Mouse (Mus musculus) adrenal gland, postnatal 0 days (tissue): ENCODE results near the gene Olfr583. TPM values are rescaled to one million over a fixed set of nuclear protein-coding genes. Genes with fewer than 3 reads are reported as not detected.

Experiments
- polyA plus RNA-seq: library from polyadenylated mRNA; unstranded; fragments of >200 nt; fragmentation: Nextera tagmentation; extraction: Ambion mirVana; gene quantifications from 2 replicates; pipeline ENCODE4 v1.2.1, GENCODE M21; 2015

Gene Olfr583
- not detected in 2 replicates for polyA plus RNA-seq

GRCm38 (mm10) chr7:103051000-103051399, at the start of gene Olfr583:
Gene Olfr583 (plus strand): TSS chr7:103051300.

GRCm38 (mm10) chr7:103037724-103038123, 13.4 kb upstream of the Olfr583 start, which contains the start of gene Olfr582:
Gene Olfr582 (plus strand): TSS chr7:103038024.

GRCm38 (mm10) chr7:103081585-103081984, 30.5 kb downstream of the Olfr583 start, which contains the start of gene Olfr584:
Gene Olfr584 (plus strand): TSS chr7:103081885.

GRCm38 (mm10) chr7:103097420-103097819, 46.3 kb downstream of the Olfr583 start, which contains the start of gene Olfr585:
Gene Olfr585 (plus strand): TSS chr7:103097720.

Other genes with a start within 250 kb of the Olfr583 start
- not detected in 2 replicates for gene Olfr564, start 247.8 kb upstream of the Olfr583 start, polyA plus RNA-seq
- not detected in 2 replicates for gene Olfr566, start 192.5 kb upstream of the Olfr583 start, polyA plus RNA-seq
- gene Olfr568, start 174.2 kb upstream of the Olfr583 start, polyA plus RNA-seq: not detected in 2 replicates
- not detected in 2 replicates for gene Olfr569, start 160.4 kb upstream of the Olfr583 start, polyA plus RNA-seq
- not detected in 2 replicates for gene Olfr570, start 156.7 kb upstream of the Olfr583 start, polyA plus RNA-seq
- not detected in 2 replicates for gene Olfr571, start 133.8 kb upstream of the Olfr583 start, polyA plus RNA-seq
- not detected in 2 replicates for gene Olfr572, start 126.9 kb upstream of the Olfr583 start, polyA plus RNA-seq
- not detected in 2 replicates for gene Olfr573-ps1, start 108.7 kb upstream of the Olfr583 start, polyA plus RNA-seq
- gene Olfr574, start 102.8 kb upstream of the Olfr583 start, polyA plus RNA-seq: not detected in 2 replicates
- not detected in 2 replicates for gene Olfr575, start 92.5 kb upstream of the Olfr583 start, polyA plus RNA-seq
- not detected in 2 replicates for gene Olfr576, start 88.6 kb upstream of the Olfr583 start, polyA plus RNA-seq
- not detected in 2 replicates for gene Olfr577, start 75.4 kb upstream of the Olfr583 start, polyA plus RNA-seq
- gene Olfr578, start 62.0 kb upstream of the Olfr583 start, polyA plus RNA-seq: not detected in 2 replicates
- not detected in 2 replicates for gene Olfr582, start 13.3 kb upstream of the Olfr583 start, polyA plus RNA-seq
- not detected in 2 replicates for gene Olfr584, start 30.6 kb downstream of the Olfr583 start, polyA plus RNA-seq
- not detected in 2 replicates for gene Olfr585, start 46.4 kb downstream of the Olfr583 start, polyA plus RNA-seq
- not detected in 2 replicates for gene Olfr586, start 74.3 kb downstream of the Olfr583 start, polyA plus RNA-seq
- gene Olfr588-ps1, start 89.6 kb downstream of the Olfr583 start, polyA plus RNA-seq: not detected in 2 replicates
- not detected in 2 replicates for gene Olfr589, start 105.1 kb downstream of the Olfr583 start, polyA plus RNA-seq
- not detected in 2 replicates for gene Olfr591, start 127.0 kb downstream of the Olfr583 start, polyA plus RNA-seq
- gene Olfr592, start 133.5 kb downstream of the Olfr583 start, polyA plus RNA-seq: not detected in 2 replicates
- not detected in 2 replicates for gene Olfr593, start 160.6 kb downstream of the Olfr583 start, polyA plus RNA-seq
- gene Olfr594, start 165.7 kb downstream of the Olfr583 start, polyA plus RNA-seq: not detected in 2 replicates
- not detected in 2 replicates for gene Usp17ld, start 201.2 kb downstream of the Olfr583 start, polyA plus RNA-seq